Mouse (Mus musculus) heart, postnatal 0 days (tissue): Measurements from ENCODE around the gene Ift80.
"Not testable (repeated sequence)": the region's sequence is repeated elsewhere in the genome, so short reads cannot be mapped to it uniquely, and the experiment has no call there.

Source experiments
- CTCF ChIP-seq: IDR thresholded peaks from 2 replicates; pipeline ENCODE4 v1.5.1; 2016; ENCODE audit warnings: antibody characterized with exemption, control low read depth, low read depth
- EP300 ChIP-seq: IDR thresholded peaks from 2 replicates; pipeline ENCODE4 v1.6.1; 2016; ENCODE audit warnings: antibody characterized with exemption, low read depth

- TF ChIP-seq CTCF, EP300: not testable (repeated sequence)
These were observed 101.7 kb downstream of the Ift80 start for GRCm38 (mm10) chr3:68902636-68903035.
